Mouse (Mus musculus): ENCODE results near the gene Gm2916.
"Not testable (repeated sequence)": the region's sequence is repeated elsewhere in the genome, so short reads cannot be mapped to it uniquely, and the experiment has no call there.

DNA sequence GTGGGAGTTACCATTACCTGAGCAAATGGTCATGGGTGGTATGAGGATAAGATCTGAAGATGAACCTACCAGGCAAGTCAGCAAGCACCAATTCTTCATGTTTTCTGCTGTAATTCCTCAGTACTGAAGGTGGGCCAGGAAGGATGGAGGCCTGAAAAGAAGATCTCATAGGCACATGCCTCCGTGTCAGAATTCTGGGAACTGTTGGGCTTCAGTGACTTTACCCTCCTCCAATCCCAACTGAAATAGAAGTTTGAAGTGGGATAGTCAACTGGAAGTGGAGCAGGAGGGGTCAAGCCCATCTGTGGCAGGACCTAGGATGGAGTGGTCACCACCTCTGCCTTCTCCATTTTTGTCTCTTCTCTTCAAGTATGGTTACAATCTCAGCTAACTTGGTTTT is at the start of gene Gm2916:
- TF ChIP-seq POLR2A (IDR thresholded peaks at IDR 0.05; ENCODE audit: control insufficient read depth, low read depth, low read length); CTCF (IDR thresholded peaks at IDR 0.05; ENCODE audit: control insufficient read depth, insufficient read depth, insufficient replicate concordance, low read depth, low read length): not testable (repeated sequence)

Measured in testis, adult 2 months (tissue).